Mouse (Mus musculus) thymus, postnatal 14 days (tissue): Measurements from ENCODE around the gene Hoxa9.

ENCODE experiments used
- DNase-seq: peaks from one replicate; pipeline ENCODE4 v3.0.0; 2021

Hoxa9 gene

DNA sequence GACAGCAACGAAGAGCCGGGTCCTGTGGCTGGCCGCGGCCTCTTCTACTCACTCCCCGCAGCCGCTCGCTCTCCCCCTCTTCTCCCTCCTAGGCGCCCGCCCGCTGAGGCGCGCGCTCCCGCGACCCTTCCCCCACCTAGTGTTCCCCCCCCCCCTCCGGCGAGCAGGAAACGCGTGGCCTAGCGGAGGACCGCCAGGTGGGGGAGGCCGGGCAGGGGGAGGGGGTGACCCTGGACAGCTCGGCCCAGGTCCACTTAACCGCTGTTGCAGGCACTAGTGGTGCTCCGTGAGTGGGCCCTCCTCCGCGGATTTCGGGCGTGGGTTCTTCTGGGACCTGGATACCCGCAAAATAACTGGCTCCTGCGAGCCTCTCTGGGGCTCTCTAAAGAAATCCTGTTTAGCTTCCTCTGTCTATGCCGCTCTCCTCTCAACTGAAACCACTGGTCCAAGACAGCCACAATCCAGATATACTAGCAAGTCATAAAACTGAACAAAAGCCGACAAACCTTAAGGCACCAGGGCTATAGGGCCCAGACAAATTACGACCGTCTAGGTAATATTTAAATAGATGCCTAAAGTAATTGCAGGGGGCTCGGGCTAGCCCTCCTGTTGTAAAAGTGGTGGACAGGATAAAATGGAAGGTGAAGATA lies at the start of gene Hoxa9:
Gene Hoxa9 (minus strand): TSS at position 574 of the 650 bp plus-strand sequence.
- no peak for DNase-seq

DNA sequence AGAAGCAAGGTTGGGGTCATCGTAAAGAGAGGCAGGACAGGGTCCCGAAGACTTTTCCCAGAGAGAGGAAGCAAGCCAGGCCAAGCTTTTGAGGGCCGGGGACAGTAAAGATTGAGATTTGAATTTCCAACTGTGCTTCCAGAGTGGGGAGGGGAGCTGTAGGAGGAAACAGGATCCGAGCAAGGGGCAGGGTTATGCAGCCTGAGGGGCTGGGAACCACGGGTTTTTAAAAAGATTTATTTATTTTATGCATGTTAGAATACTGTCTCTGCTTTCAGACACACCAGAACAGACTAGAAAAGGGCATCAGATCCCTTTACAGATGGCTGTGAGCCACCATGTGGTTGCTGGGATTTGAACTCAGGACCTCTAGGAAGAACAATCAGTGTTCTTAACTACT lies 46.0 kb upstream of the Hoxa9 start:
- DNase-seq = no peak

DNA sequence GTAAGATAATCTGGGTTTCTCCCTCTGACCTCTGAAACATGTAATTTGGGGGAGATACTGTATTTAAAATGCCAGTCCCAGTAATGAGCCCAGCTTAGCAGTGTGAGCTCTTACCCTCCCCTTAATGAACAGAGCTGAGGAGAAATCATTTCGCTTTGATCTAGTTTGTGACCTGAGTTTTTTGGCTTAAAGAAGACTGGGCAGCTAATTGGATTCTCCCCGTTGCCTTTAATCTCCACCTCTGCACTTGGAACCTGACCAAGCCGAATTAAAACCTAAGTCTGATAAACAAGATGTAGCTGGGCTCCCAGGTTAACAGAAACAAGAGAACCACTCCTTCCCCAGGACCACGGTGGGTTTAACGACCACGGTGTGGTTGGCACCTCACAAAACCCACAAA lies 45.5 kb upstream of the Hoxa9 start:
- DNase-seq = no peak

DNA sequence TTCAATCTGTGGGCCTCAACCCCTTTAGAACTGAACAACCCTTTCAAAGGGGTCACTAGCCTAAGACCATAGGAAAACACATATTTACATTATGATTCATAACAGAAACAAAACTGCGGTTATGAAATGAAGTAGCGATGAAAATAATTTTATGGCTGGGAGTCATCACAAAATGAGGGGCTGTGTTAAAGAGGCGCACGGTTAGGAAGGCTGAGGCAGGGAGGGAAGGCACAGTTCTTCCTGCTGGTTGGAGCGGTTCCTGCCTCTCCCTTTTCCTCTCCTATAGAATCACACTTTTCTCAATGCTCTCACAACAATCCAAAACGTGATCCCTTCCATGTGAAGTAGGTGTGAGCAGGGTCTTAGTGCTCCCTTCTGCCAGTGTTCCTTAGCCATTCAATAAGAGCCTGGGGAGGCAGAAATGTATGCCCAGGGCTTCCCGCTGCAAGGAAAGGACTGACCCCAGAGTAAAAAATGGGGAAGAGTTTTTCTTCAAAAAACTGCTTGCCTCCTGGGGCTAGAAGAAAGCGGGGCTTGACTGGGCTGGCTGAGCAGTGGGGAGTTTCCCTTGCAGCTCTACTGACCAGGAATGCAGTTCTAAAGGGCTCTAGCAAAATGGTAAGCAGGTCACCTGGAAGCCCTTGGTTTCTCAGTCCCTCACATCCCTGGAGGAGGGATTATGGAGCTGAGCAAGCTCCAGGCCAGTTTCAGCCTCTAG lies 44.8 kb upstream of the Hoxa9 start:
- DNase-seq = no peak

DNA sequence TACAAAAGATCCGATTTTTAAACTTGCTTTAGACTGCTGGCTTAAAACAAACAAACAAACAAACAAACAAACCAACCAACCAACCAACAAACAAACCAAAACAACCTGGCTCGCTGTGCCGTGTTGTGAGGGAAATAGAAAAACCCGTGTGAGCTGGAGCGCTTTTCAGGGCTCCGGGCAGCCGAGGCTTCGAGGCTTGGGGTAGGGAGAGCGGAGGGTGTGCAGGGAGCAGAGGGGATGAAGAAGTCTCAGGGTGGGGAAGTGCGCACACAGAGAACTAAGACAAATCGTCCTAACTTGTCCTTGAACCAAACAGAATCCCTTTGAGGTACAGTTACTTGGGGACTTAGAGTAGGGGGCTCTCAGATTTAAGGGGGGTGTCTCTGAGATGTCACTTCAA lies 43.7 kb upstream of the Hoxa9 start:
- no peak for DNase-seq

DNA sequence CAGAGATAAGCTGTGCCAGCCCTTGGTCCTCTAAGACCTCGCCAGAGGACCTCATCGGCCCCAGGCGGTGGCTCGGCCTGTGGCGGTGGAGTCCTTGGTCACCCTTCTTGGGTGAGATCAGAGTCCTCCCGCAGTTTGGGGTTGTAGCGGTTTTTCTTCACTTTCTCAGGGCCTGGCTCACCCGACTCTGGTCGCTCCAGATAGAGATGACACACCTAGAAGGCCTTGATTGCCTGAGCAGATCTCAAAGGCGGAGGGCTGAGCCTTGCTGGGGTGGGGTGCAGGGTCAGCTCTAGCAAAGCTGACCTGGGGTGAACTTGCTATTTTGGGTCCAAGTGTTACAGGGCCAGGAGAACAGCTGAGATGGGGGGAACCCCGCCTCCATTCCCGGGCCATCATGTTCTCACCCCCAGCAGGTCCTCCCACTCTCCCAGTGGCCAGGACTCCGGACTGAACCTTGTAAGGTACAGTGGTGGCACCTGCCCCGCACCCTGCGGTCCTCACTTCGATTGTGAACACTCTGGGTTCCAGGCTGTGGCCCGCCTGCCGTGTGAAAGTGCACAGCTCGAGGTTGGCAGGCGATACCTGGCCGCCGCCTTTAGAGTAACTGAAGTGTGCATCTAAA lies 42.9 kb upstream of the Hoxa9 start:
- DNase-seq = no peak

DNA sequence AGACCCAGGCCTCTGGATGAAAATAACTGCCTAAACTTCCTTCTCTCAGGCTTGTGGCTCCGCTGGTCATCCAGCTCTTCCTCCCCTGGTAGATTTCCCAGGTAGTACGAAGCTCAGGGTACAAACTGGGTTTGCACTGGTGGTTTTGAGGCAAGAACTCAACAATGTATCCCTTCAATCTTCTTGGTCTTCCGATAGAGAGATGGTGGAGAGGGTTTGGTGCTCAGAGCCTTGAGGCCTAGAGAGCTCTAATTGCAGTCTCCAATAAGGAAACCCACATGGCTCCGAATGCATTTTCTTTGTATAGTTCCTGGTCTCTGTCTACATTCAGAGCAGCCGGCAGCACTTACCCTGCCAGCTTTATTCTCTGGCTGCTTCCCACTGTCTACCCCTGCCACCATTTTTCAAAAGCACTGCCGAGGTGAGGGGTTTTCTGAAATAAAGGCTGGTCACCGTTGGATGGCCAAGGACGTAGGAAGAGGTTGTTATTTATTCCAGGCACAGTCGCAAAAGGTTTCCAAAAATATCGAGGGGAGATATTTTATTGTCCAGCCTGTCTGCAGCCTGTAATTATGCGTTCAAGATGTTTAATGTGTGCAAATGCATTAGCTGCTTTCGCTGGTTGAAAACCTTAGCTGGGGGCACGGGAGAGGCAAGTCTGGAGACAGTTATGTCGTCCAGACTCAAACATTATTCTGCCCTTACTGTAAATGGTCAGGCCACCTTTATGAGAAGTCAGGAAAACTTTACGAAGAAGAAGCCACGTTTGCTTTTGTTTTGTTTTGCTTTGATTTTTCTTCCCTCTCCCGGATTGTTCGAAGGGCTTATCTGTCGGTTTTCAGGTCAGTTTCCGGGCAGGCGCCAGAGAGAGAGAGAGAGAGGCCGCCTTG lies 42.1 kb upstream of the Hoxa9 start:
- no peak for DNase-seq

DNA sequence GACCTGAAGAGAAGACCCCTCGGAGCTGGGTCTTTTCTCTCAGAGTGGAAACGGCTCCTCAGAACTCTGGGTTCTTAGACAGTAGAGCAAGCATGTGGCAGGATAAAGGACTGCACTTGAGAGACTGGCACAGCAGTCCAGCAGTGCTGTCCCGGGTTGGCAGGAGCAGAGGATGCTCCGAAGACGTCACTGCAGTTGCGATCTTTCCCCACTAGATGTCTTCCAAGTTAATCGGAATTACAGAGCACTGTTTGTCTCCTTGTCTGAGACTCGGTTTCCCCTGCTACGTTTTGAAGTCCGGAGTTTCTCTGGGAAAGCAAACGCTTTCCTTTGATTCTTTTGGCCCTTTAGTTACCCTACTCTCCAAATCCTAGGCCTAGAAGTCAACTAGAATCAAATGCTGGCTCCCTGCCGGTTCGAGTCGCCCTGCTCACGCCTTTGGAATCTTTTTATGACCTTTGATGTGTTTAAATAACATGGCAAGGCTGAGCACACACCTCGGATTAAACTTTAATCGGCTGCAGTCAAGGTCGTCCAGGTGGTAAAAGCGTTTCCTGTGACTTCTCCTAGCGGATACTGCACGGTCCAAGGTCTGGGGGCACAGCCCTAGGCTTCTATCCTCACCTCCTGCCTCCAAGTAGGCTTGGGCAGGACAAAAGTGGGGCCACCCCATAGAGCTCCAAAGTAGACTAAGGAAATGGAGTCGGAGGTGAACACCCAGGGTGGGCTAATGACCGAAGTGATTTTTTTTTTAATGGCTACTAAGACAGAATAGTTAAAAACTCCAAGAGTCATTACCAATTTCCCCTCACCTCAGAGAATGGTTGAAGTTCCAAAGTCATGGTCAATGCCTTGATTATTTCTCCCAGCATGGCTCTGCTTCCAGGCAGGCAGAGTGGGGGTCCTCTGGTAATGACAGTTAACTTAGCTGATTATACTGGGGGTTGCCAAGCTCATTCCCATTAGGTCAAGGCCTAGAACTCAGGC lies 39.9 kb upstream of the Hoxa9 start:
- DNase-seq = peak; percentile 70

DNA sequence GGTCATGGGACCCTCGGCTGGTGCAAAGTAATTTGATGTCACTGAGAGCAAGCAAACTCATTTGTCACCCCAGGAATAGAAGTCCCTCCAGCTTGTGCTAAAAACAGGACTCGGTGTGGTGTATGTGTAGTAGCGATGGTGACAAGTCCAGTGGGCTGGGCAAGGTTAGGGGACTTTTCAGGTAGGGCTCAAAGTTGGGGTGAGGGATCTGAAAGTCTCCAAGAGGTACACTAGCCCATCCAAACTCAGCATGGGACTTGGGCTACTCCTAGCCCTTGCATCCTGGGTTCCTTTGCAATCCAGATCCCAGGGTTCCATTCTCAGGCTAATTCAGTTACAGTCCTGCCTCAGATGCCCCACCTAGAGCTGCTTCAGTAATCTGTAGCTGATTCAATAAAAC lies 37.9 kb upstream of the Hoxa9 start:
- DNase-seq = no peak

DNA sequence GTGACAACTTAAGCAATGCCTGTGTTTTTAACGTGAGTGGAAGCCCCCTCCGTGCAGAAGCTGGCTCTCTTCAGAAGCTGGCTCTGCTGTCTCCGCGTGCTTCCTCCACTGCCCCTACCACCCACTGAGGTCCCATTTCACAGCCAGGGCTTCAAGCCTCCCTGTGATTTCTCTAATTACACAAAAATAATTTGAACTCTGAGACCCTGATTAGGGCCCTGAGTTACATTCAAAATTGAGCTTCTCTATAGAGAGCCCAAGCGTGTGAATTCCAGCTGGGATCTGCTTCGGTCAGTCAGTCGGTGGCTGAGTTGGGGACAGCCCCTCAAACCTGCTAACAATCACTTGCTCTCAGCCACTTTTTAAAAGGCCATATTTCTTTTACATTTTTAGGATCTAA lies 37.5 kb upstream of the Hoxa9 start:
- no peak for DNase-seq

DNA sequence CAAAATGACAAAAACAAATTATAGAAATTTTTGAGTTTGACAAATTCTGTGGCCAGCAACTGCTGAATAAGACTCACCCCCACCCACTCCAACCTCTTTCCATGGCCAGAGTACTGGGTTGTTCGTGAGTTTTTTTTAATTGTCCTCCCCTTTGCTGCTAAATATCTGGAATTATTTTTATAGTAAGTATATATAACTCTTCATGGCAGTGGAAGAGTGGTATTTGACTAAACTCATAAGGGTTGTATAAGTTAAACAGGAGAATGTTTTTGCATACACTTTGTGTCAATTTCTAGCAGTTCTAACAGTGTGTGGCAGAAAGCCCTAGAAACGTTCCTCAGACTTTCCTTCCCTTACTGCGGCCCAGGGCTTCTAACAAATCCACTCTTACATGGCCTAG lies 36.8 kb upstream of the Hoxa9 start:
- DNase-seq = no peak

DNA sequence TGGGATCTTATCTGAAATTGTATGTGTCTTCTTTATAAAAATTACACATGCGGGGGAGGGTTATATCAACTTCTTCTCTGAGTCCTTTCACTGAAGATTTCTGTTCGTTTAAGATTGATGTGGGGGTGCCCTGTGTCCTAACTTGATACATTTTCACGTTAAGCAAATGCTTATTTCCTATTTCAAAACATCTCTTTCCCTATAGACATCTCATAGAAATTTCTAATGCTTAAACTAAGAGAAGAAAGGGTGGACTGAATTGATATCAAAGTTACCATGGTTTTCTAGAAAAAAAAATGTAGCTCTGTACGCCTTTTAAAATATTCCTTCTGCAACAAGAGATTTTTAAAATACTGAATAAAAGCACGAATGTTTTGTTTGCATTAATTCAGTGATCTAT lies 36.3 kb upstream of the Hoxa9 start:
- DNase-seq = no peak

DNA sequence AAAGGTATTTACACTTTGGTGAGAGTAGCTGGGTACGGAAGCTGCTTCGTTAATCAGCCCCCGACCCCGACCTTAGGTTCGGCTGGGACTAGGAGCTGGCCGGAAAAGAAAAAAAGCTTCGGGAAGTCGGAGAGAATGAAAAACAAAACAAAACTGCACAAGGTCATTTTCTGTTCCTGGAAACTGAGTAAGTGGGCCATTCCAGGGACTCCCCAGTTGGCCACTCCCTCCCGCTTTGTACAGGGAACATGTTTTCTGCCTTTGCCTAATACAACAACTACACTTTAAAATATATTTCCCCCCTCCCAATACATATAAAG lies 35.7 kb upstream of the Hoxa9 start:
- DNase-seq = no peak

DNA sequence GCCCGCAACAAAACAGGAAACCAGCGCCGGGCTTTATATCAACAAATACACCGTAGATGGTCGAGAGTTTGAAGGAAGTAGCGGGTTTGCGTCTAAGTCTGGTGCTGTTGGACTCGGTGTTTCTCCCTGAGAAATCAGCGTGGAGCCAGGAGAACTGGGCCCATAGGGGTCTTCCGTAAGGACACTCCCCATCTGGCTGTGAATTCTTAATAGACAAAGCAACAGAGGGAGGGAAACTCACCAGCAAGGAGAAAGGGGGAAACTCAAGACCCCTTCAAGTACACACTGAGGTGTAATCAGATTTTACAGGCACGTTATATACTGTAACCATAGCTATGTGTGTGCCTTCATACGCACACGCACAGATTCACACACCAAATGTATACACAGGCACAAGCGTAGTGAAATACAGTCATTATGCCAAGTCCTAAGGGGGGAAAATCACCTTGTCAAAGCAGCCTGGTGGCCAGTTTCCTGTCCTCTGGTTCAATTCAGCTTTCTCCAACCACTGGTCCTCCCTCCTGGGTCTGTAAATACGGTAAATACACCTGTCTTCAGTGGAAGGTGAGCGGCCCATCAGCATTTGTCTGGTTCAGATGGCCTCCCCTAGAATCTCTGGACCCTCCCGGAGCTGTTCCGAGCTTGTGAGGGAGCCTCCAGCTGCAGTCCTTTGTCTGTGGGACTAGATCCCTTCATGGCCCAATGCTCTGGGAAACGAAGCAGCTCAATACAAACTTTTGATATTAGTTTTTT lies 35.2 kb upstream of the Hoxa9 start:
- no peak for DNase-seq

DNA sequence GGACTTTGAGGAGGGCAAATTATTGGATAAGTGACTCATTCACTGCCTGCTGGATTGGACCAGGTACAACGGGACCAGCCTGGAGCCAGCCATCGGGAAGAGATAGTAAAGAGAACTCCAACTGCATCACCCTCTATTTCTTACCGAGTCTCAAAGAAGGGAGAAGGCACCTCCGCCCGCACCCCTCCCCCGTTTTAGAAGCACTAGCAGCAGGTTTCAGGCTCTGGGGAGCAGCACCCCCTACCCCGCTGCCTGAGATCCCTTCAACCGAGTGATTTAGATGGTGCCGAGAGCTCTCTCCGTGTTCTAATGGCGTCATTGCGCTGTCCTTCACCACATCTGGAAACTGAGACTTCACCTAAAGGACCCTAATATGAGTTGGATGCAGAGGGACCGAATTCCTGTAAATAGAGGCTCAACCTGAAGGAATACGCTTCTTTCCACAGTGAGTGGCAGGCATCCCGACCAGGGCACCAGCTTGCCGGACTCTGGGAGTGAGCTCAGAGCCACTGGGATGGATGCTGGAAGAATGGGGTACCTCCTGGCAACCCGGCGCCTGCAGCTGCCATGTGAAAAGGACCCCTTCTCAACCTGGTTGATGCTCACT lies 34.5 kb upstream of the Hoxa9 start:
- no peak for DNase-seq

DNA sequence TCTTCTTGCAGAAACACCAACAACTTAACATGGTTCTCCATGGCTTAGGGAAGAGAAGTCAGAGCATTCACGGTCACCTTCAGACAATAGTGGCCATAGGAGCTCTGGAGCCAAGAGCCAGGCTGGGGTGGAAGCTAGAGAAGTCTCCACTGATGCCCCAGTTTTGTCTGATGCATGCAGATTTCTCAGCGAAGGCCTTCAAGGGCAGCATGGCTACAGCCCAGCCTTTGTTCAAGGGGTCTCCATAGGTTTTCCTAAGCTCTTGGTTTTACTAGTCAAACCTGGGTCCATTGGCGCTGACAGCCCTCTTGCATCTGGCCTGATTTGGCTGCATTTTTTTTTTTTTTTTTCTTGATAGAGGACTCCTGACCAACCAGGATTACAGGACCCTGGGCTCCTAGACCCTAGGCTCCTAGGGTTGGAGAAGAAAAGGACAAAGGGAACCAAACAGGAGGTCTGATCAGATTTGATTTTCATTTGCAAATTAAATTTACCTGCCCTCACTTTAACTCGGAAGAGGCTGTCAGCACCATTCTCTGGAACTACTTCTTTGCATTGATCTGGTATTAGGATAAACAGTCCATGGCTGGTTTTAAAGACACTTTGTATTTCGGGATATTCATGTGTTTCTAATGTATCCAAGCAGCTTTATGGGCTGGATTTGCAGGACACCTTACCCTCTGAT lies 33.4 kb upstream of the Hoxa9 start:
- DNase-seq = no peak

DNA sequence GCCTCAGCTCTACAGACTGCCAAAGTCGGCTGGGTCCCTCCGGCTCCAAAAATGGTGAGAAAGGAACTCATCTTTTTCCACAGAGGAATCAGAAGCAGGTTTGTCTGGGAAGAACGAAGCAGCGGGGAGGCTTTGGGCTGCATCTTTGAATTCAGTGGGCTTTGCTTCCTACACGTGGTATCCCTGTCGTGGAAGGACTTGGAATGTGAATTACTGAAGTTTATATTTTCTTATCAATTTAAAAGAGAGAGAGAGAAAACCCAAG lies 32.4 kb upstream of the Hoxa9 start:
- no peak for DNase-seq

DNA sequence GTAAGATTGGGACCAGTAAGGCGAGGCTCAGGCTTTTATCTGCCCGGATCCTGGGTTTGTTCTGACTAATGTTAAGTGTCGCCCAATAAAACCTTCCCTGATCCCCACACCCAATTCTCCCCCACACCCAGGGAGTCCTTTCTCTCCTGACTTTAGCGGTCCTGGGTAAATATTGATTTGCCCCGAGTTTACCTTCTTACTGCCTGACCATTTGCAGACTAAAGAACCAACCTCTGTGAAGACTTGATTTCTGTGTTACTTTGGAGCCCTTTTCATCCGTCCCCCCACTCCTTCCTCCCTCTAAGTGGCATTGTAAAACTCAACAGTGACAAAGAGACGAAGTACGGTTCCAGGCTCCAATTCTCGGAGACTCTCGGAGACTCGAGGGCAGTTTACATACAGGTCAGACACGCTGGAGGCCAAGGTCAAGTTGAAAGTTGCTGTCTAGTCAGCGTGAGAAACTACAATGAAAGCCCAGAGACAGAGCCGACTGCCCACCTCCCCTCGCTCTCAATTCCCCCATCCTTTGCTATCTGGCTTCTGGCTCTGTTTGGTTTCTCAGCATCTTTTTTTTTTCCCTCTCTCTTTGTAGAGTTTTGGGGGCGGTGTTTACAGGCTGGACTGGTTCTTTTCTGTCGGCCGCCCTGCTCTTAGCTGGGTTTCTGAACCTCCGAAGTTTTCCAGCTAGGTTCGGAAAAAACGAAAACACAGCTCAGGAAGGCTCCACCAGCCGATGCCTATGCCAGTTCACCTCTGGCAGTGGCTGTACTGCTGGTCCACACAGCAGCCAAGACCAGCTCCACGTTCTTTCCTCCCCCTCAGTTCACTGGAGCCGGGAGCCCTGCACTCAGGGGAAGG lies 31.8 kb upstream of the Hoxa9 start:
- no peak for DNase-seq

DNA sequence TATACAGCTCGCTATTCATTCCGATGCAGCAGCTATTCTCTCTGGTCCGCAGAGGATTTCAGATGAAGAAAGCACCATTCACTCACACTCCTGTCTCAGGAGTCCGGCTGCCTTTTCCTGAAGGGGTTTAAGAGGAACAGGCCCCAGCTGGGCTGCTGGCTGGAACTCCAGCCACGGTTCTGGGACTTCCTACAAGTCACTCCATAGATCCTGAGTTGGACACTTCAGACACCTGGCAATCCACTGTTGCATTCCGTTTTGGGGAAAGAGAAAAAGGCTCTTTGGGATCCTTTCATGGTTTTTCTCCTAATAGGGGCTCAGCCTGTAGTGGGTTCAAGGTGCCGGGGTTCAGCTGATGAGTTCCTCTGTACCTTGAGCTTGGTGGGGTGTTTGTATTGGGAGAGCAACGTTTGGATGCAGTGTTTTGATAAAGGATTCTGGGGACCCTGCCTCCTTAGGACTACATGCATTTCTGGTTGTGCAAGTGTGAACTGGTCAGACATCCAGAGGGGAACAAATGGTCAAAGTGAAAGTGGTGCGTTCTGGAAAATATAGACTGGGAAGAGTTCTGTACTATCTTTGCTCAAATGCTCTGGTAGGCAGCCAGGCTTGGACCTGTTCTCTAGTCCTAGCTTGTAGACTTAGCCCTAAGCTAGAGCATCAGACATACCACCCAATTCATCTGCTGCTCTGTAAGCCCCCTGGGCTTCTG lies 31.0 kb upstream of the Hoxa9 start:
- no peak for DNase-seq
